Mouse (Mus musculus): ENCODE results near the gene Sorl1. TPM values are rescaled to one million over a fixed set of nuclear protein-coding genes. Genes with fewer than 3 reads are reported as not detected.
"Not testable (repeated sequence)": the region's sequence is repeated elsewhere in the genome, so short reads cannot be mapped to it uniquely, and the experiment has no call there.

Gene Sorl1
- polyA plus RNA-seq, 1 experiment from 2014 or later: 19.8 TPM

- TF ChIP-seq CTCF (IDR thresholded peaks at IDR 0.05; ENCODE audit: low read depth): no peak
- H3K4me3 ChIP-seq (ENCODE audit: low read depth, low read length): no peak overlapping the region
- 74% methylated on average over 9 of the region's 9 CpGs for WGBS
- no peak overlapping the region for H3K27ac ChIP-seq (ENCODE audit: low read depth)
- no peaks in the 10 kb centered on the region for H3K9me3 ChIP-seq (ENCODE audit: low read depth, low read length)
- H3K9ac ChIP-seq: no peak overlapping the region
- H3K27me3 ChIP-seq (ENCODE audit: insufficient read depth, low read length): no peaks in the 10 kb centered on the region
- no peak for DNase-seq
- H3K36me3 ChIP-seq (ENCODE audit: insufficient read depth): no peaks in the 10 kb centered on the region
- no peaks in the 10 kb centered on the region for H3K4me1 ChIP-seq (ENCODE audit: insufficient read depth)
- no peak for ATAC-seq (ENCODE audit: insufficient read depth)
- H3K4me2 ChIP-seq: no peak overlapping the region
Measured at GRCm38 (mm10) chr9:42067950-42068349, 56.1 kb downstream of the Sorl1 start.

GRCm38 (mm10) chr9:42065756-42066155, 58.3 kb downstream of the Sorl1 start:
- DNase-seq (no peak), ATAC-seq (ENCODE audit: insufficient read depth) (no peak)
- 68% methylated on average over 1 of the region's 1 CpGs for WGBS
- Histone ChIP-seq H3K9me3 (ENCODE audit: low read depth, low read length) (no peaks in the 10 kb centered on the region), H3K4me3 (ENCODE audit: low read depth, low read length) (no peak overlapping the region), H3K27ac (ENCODE audit: low read depth) (no peak overlapping the region), H3K27me3 (ENCODE audit: insufficient read depth, low read length) (no peaks in the 10 kb centered on the region), H3K4me1 (ENCODE audit: insufficient read depth) (no peaks in the 10 kb centered on the region), H3K9ac (no peak overlapping the region), H3K4me2 (no peak overlapping the region), H3K36me3 (ENCODE audit: insufficient read depth) (no peaks in the 10 kb centered on the region)
- TF ChIP-seq CTCF (IDR thresholded peaks at IDR 0.05; ENCODE audit: low read depth): no peak

GRCm38 (mm10) chr9:42063391-42063790, 60.7 kb downstream of the Sorl1 start:
- no peak overlapping the region for H3K27ac ChIP-seq (ENCODE audit: low read depth)
- no peaks in the 10 kb centered on the region for H3K27me3 ChIP-seq (ENCODE audit: insufficient read depth, low read length)
- no peaks in the 10 kb centered on the region for H3K9me3 ChIP-seq (ENCODE audit: low read depth, low read length)
- no peak overlapping the region for H3K4me3 ChIP-seq (ENCODE audit: low read depth, low read length)
- DNase-seq (no peak), ATAC-seq (ENCODE audit: insufficient read depth) (no peak)
- no peak overlapping the region for H3K9ac ChIP-seq
- H3K36me3 ChIP-seq (ENCODE audit: insufficient read depth): no peaks in the 10 kb centered on the region
- H3K4me1 ChIP-seq (ENCODE audit: insufficient read depth): no peaks in the 10 kb centered on the region
- 73% methylated on average over 4 of the region's 4 CpGs for WGBS
- no peak overlapping the region for H3K4me2 ChIP-seq
- TF ChIP-seq CTCF (IDR thresholded peaks at IDR 0.05; ENCODE audit: low read depth): no peak

- Histone ChIP-seq H3K27ac (ENCODE audit: low read depth) (no peak overlapping the region), H3K9ac (no peak overlapping the region), H3K9me3 (ENCODE audit: low read depth, low read length) (no peaks in the 10 kb centered on the region), H3K4me1 (ENCODE audit: insufficient read depth) (no peaks in the 10 kb centered on the region), H3K27me3 (ENCODE audit: insufficient read depth, low read length) (no peaks in the 10 kb centered on the region), H3K36me3 (ENCODE audit: insufficient read depth) (no peaks in the 10 kb centered on the region), H3K4me2 (no peak overlapping the region), H3K4me3 (ENCODE audit: low read depth, low read length) (no peak overlapping the region)
- 81% methylated on average over 8 of the region's 8 CpGs for WGBS
- ATAC-seq (ENCODE audit: insufficient read depth): no peak
- TF ChIP-seq CTCF (IDR thresholded peaks at IDR 0.05; ENCODE audit: low read depth): no peak
- DNase-seq: no peak
Measured at GRCm38 (mm10) chr9:42062269-42062668, 61.8 kb downstream of the Sorl1 start.

GRCm38 (mm10) chr9:42059006-42059405, 65.1 kb downstream of the Sorl1 start:
- H3K36me3 ChIP-seq (ENCODE audit: insufficient read depth); H3K9me3 ChIP-seq (ENCODE audit: low read depth, low read length); H3K9ac ChIP-seq; H3K27ac ChIP-seq (ENCODE audit: low read depth); H3K4me1 ChIP-seq (ENCODE audit: insufficient read depth); ATAC-seq (ENCODE audit: insufficient read depth); H3K4me2 ChIP-seq; H3K4me3 ChIP-seq (ENCODE audit: low read depth, low read length); DNase-seq; H3K27me3 ChIP-seq (ENCODE audit: insufficient read depth, low read length): not testable (repeated sequence)
- 90% methylated on average over 2 of the region's 2 CpGs for WGBS

- peaks cover 13% of the 10 kb centered on the region; the same call in 1 of the 2 replicates for H3K4me1 ChIP-seq (ENCODE audit: insufficient read depth)
- no peak overlapping the region for H3K9ac ChIP-seq
- H3K36me3 ChIP-seq (ENCODE audit: insufficient read depth): no peaks in the 10 kb centered on the region
- no peak for DNase-seq
- 81% methylated on average over 5 of the region's 5 CpGs for WGBS
- H3K4me2 ChIP-seq: no peak overlapping the region
- H3K4me3 ChIP-seq (ENCODE audit: low read depth, low read length): no peak overlapping the region
- H3K27ac ChIP-seq (ENCODE audit: low read depth): no peak overlapping the region
- H3K9me3 ChIP-seq (ENCODE audit: low read depth, low read length): no peaks in the 10 kb centered on the region
- ATAC-seq (ENCODE audit: insufficient read depth): no peak
- no peaks in the 10 kb centered on the region for H3K27me3 ChIP-seq (ENCODE audit: insufficient read depth, low read length)
- no peak for TF ChIP-seq CTCF (IDR thresholded peaks at IDR 0.05; ENCODE audit: low read depth)
Measured at GRCm38 (mm10) chr9:42056591-42056990, 67.5 kb downstream of the Sorl1 start.

GRCm38 (mm10) chr9:42055378-42055777, 68.7 kb downstream of the Sorl1 start:
- H3K4me3 ChIP-seq (ENCODE audit: low read depth, low read length): no peak overlapping the region
- no peak overlapping the region for H3K4me2 ChIP-seq
- ATAC-seq (ENCODE audit: insufficient read depth): no peak
- TF ChIP-seq CTCF (IDR thresholded peaks at IDR 0.05; ENCODE audit: low read depth): no peak
- no peak for DNase-seq
- peaks cover 13% of the 10 kb centered on the region; the same call in 1 of the 2 replicates for H3K4me1 ChIP-seq (ENCODE audit: insufficient read depth)
- WGBS: 76% methylated on average over 4 of the region's 4 CpGs
- H3K27ac ChIP-seq (ENCODE audit: low read depth): peak overlapping the region; percentile 75; the same call in 1 of the 2 replicates
- no peaks in the 10 kb centered on the region for H3K9me3 ChIP-seq (ENCODE audit: low read depth, low read length)
- no peaks in the 10 kb centered on the region for H3K27me3 ChIP-seq (ENCODE audit: insufficient read depth, low read length)
- H3K36me3 ChIP-seq (ENCODE audit: insufficient read depth): no peaks in the 10 kb centered on the region
- H3K9ac ChIP-seq: no peak overlapping the region

Data from lung, embryonic 14.5 days (tissue).